Mouse (Mus musculus): ENCODE measurements around the gene Slc5a5. TPM values are rescaled to one million over a fixed set of nuclear protein-coding genes. Genes with fewer than 3 reads are reported as not detected.

The Slc5a5 gene
- polyA plus RNA-seq, 1 experiment from 2014 or later = 0.12 TPM

GRCm38 (mm10) chr8:70838654-70839407 is 53.7 kb downstream of the Slc5a5 start:
- WGBS = 2% methylated on average over 58 of the region's 66 CpGs
- peak overlapping the region; percentile 68 for H3K4me3 ChIP-seq (ENCODE audit: low read depth, low read length)
- DNase-seq (ENCODE audit: low spot score) = peak; percentile 72

DNA sequence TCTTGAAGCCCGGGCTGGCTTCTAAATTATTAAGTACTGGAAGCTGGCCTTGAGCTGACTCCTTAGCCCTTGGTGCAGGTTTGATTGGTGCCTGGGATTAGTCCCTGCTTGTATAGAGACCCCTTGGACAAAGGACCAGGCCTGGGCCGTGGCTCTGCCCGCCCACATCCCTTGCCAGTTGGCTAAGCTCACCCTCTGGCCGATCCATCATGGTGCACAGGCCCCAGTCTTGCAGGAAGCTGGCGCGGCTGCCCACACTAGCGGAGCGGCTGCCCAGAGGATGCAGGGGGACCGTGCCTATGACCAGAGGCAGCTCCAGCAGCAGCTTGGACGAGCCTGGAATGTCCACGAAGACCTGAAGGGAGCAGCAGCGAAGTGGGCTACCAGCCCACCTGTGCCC is 55.9 kb downstream of the Slc5a5 start:
- no peaks in the 10 kb centered on the region for H3K9me3 ChIP-seq (ENCODE audit: low read length)
- no peak overlapping the region for H3K9ac ChIP-seq (replicated peaks; ENCODE audit: low read depth)
- H3K4me3 ChIP-seq (ENCODE audit: low read depth, low read length) = no peak overlapping the region
- TF ChIP-seq EP300 (IDR thresholded peaks at IDR 0.05) = no peak
- TF ChIP-seq CTCF (IDR thresholded peaks at IDR 0.05) = no peak
- no peak overlapping the region for H3K27ac ChIP-seq (ENCODE audit: low read length)
- no peaks in the 10 kb centered on the region for H3K27me3 ChIP-seq (replicated peaks; ENCODE audit: insufficient read depth, low read length)
- whole genome bisulfite sequencing = 92% methylated on average over 12 of the region's 12 CpGs
- no peak overlapping the region for H3K4me2 ChIP-seq (replicated peaks; ENCODE audit: low read depth, low read length)
- H3K4me1 ChIP-seq (ENCODE audit: insufficient read depth, low read depth, low read length) = peaks cover 2% of the 10 kb centered on the region
- no peak for ATAC-seq
- peaks cover 19% of the 10 kb centered on the region for H3K36me3 ChIP-seq (ENCODE audit: insufficient read depth, low read length)
- DNase-seq (ENCODE audit: low spot score) = no peak

More at GRCm38 (mm10) chr8:70838654-70839407, 53.7 kb downstream of the Slc5a5 start:
- Histone ChIP-seq H3K9ac (replicated peaks; ENCODE audit: low read depth) (peak overlapping the region; percentile 81), H3K36me3 (ENCODE audit: insufficient read depth, low read length) (peaks cover 19% of the 10 kb centered on the region), H3K4me2 (replicated peaks; ENCODE audit: low read depth, low read length) (peak overlapping the region; percentile 86), H3K27me3 (replicated peaks; ENCODE audit: insufficient read depth, low read length) (no peaks in the 10 kb centered on the region), H3K9me3 (ENCODE audit: low read length) (no peaks in the 10 kb centered on the region), H3K4me1 (ENCODE audit: insufficient read depth, low read depth, low read length) (peaks cover 2% of the 10 kb centered on the region), H3K27ac (ENCODE audit: low read length) (peak overlapping the region; percentile 96)
- TF ChIP-seq EP300 (IDR thresholded peaks at IDR 0.05) = no peak
- TF ChIP-seq CTCF (IDR thresholded peaks at IDR 0.05) = no peak
- ATAC-seq = peak; percentile 45

- Histone ChIP-seq H3K27me3 (replicated peaks; ENCODE audit: insufficient read depth, low read length) (no peaks in the 10 kb centered on the region), H3K36me3 (ENCODE audit: insufficient read depth, low read length) (peaks cover 19% of the 10 kb centered on the region), H3K9ac (replicated peaks; ENCODE audit: low read depth) (no peak overlapping the region), H3K4me1 (ENCODE audit: insufficient read depth, low read depth, low read length) (no peaks in the 10 kb centered on the region; the same call in 1 of the 2 replicates), H3K27ac (ENCODE audit: low read length) (peak overlapping the region; percentile 1; the same call in 1 of the 2 replicates), H3K4me3 (ENCODE audit: low read depth, low read length) (no peak overlapping the region), H3K9me3 (ENCODE audit: low read length) (no peaks in the 10 kb centered on the region), H3K4me2 (replicated peaks; ENCODE audit: low read depth, low read length) (no peak overlapping the region)
- 93% methylated on average over 3 of the region's 3 CpGs for WGBS
- no peak for DNase-seq (ENCODE audit: low spot score)
- ATAC-seq = no peak
- TF ChIP-seq EP300 (IDR thresholded peaks at IDR 0.05) (no peak), CTCF (IDR thresholded peaks at IDR 0.05) (no peak)
Observed at GRCm38 (mm10) chr8:70834071-70834470, 58.5 kb downstream of the Slc5a5 start.

- no peaks in the 10 kb centered on the region for H3K27me3 ChIP-seq (replicated peaks; ENCODE audit: insufficient read depth, low read length)
- ATAC-seq = peak; percentile 72
- H3K27ac ChIP-seq (ENCODE audit: low read length) = peak overlapping the region; percentile 1
- DNase-seq (ENCODE audit: low spot score) = peak; percentile 22
- WGBS = 31% methylated on average over 15 of the region's 15 CpGs
- TF ChIP-seq CTCF (IDR thresholded peaks at IDR 0.05) = no peak
- TF ChIP-seq EP300 (IDR thresholded peaks at IDR 0.05) = peak; percentile 79
- no peak overlapping the region for H3K4me2 ChIP-seq (replicated peaks; ENCODE audit: low read depth, low read length)
- peaks cover 19% of the 10 kb centered on the region for H3K36me3 ChIP-seq (ENCODE audit: insufficient read depth, low read length)
- no peaks in the 10 kb centered on the region for H3K9me3 ChIP-seq (ENCODE audit: low read length)
- H3K4me3 ChIP-seq (ENCODE audit: low read depth, low read length) = no peak overlapping the region
- no peak overlapping the region for H3K9ac ChIP-seq (replicated peaks; ENCODE audit: low read depth)
- H3K4me1 ChIP-seq (ENCODE audit: insufficient read depth, low read depth, low read length) = no peaks in the 10 kb centered on the region; the same call in 1 of the 2 replicates
Observed at GRCm38 (mm10) chr8:70833520-70833919, 59.0 kb downstream of the Slc5a5 start.

DNA sequence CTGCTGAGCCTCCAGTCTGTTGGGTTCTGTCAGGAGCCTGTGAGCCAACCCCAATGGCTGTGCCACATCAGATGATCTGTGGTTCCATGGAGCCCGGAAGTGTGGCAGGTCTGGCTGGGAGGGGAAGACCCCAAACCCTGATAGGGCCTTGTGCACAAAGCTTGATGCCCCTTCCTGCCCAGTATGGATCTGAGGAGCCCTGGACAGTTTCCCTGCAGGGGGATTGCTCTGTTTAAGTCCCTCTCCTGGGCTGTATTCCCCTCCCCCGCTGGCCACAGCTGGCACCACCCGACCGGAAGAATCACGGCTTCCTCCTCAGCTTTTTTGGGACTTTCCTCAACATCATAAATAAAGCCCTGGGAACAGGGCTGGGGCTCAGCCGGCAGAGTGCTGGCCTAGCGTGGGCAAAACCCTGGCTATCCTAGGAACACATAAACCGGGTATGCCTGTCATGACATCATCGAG is 59.5 kb downstream of the Slc5a5 start:
- DNase-seq (ENCODE audit: low spot score) = no peak
- H3K9me3 ChIP-seq (ENCODE audit: low read length) = no peaks in the 10 kb centered on the region
- H3K9ac ChIP-seq (replicated peaks; ENCODE audit: low read depth) = no peak overlapping the region
- ATAC-seq = peak; percentile 59
- no peaks in the 10 kb centered on the region for H3K4me1 ChIP-seq (ENCODE audit: insufficient read depth, low read depth, low read length)
- H3K27ac ChIP-seq (ENCODE audit: low read length) = peak overlapping the region; percentile 1; the same call in 1 of the 2 replicates
- WGBS = 34% methylated on average over 9 of the region's 9 CpGs
- H3K4me3 ChIP-seq (ENCODE audit: low read depth, low read length) = no peak overlapping the region
- H3K27me3 ChIP-seq (replicated peaks; ENCODE audit: insufficient read depth, low read length) = no peaks in the 10 kb centered on the region
- peaks cover 19% of the 10 kb centered on the region for H3K36me3 ChIP-seq (ENCODE audit: insufficient read depth, low read length)
- TF ChIP-seq CTCF (IDR thresholded peaks at IDR 0.05) = no peak
- TF ChIP-seq EP300 (IDR thresholded peaks at IDR 0.05) = no peak
- no peak overlapping the region for H3K4me2 ChIP-seq (replicated peaks; ENCODE audit: low read depth, low read length)

MicroRNA genes within 50 kb of the gene (microRNA counts, 519-probe panel; counts per million panel counts)
- not detected for microRNA mmu-miR-1969

Small RNAs within 50 kb of the gene (microRNA-seq; reads per million reads assigned to microRNA genes)
- 0.98 reads per million for gene Mir1969
- not detected for gene Mir7067

Other genes with a start within 250 kb of the Slc5a5 start
- 32.9 and 34.4 TPM in 2 replicates for gene Pgpep1, start 232.4 kb downstream of the Slc5a5 start, polyA plus RNA-seq (2015; fragmentation: Nextera tagmentation; extraction: Ambion mirVana)
- 95.9 and 104 TPM in 2 replicates for gene Lsm4, start 219.5 kb downstream of the Slc5a5 start, polyA plus RNA-seq (2015; fragmentation: Nextera tagmentation; extraction: Ambion mirVana)
- 107 and 109 TPM in 2 replicates for gene Jund, start 193.8 kb downstream of the Slc5a5 start, polyA plus RNA-seq (2015; fragmentation: Nextera tagmentation; extraction: Ambion mirVana)
- gene Iqcn, start 189.3 kb downstream of the Slc5a5 start, polyA plus RNA-seq (2015; fragmentation: Nextera tagmentation; extraction: Ambion mirVana) = 0.04 and 0.07 TPM in 2 replicates
- gene Gm3336, start 174.2 kb downstream of the Slc5a5 start, polyA plus RNA-seq (2015; fragmentation: Nextera tagmentation; extraction: Ambion mirVana) = 0.50 and 0.54 TPM in 2 replicates
- gene Pde4c, start 169.0 kb downstream of the Slc5a5 start, polyA plus RNA-seq (2015; fragmentation: Nextera tagmentation; extraction: Ambion mirVana) = 0.93 and 2.0 TPM in 2 replicates
- gene Rab3a, start 138.1 kb downstream of the Slc5a5 start, polyA plus RNA-seq (2015; fragmentation: Nextera tagmentation; extraction: Ambion mirVana) = 17.6 and 28.6 TPM in 2 replicates
- gene Mpv17l2, start 131.8 kb downstream of the Slc5a5 start, polyA plus RNA-seq (2015; fragmentation: Nextera tagmentation; extraction: Ambion mirVana) = 57.4 and 88.8 TPM in 2 replicates
- 28.0 and 30.5 TPM in 2 replicates for gene Pik3r2, start 116.0 kb downstream of the Slc5a5 start, polyA plus RNA-seq (2015; fragmentation: Nextera tagmentation; extraction: Ambion mirVana)
- 7.3 and 7.6 TPM in 2 replicates for gene Mast3, start 87.7 kb downstream of the Slc5a5 start, polyA plus RNA-seq (2015; fragmentation: Nextera tagmentation; extraction: Ambion mirVana)
- gene Il12rb1, start 84.3 kb downstream of the Slc5a5 start, polyA plus RNA-seq (2015; fragmentation: Nextera tagmentation; extraction: Ambion mirVana) = 0.13 and 0.16 TPM in 2 replicates
- 9.4 and 10.7 TPM in 2 replicates for gene Arrdc2, start 53.0 kb downstream of the Slc5a5 start, polyA plus RNA-seq (2015; fragmentation: Nextera tagmentation; extraction: Ambion mirVana)
- gene Kcnn1, start 29.5 kb downstream of the Slc5a5 start, polyA plus RNA-seq (2015; fragmentation: Nextera tagmentation; extraction: Ambion mirVana) = 0.24 and 0.25 TPM in 2 replicates
- gene Ccdc124, start 18.8 kb downstream of the Slc5a5 start, polyA plus RNA-seq (2015; fragmentation: Nextera tagmentation; extraction: Ambion mirVana) = 63.7 and 68.5 TPM in 2 replicates
- gene Rpl18a, start 4.7 kb upstream of the Slc5a5 start, polyA plus RNA-seq (2015; fragmentation: Nextera tagmentation; extraction: Ambion mirVana) = 3,759 and 4,424 TPM in 2 replicates
- 22.7 and 25.5 TPM in 2 replicates for gene Map1s, start 13.2 kb upstream of the Slc5a5 start, polyA plus RNA-seq (2015; fragmentation: Nextera tagmentation; extraction: Ambion mirVana)